Mouse (Mus musculus) hindbrain, embryonic 11.5 days (tissue): ENCODE results near the gene Lhfpl1. TPM values are rescaled to one million over a fixed set of nuclear protein-coding genes. Genes with fewer than 3 reads are reported as not detected.

Experiments
- ATAC-seq: fragments of 200-750 bp; cut with Nextera tagmentation; 2 replicates; pipeline ENCODE4 v1.8.0; 2017; ENCODE audit warnings: mild to moderate bottlenecking, moderate TSS enrichment, moderate library complexity; ENCODE audit not compliant: low FRiP score
- DNase-seq: peaks from one replicate; pipeline ENCODE4 v3.0.0-alpha.2; 2015; ENCODE audit warnings: low spot score
- H3K27ac ChIP-seq: fragments of 300-500 bp; sonication (generic); 2 replicates; pipeline ENCODE4 v1.5.1; 2014; ENCODE audit warnings: mild to moderate bottlenecking, low read depth, low read length
- H3K27me3 ChIP-seq: fragments of 300-500 bp; sonication (generic); 2 replicates; pipeline ENCODE4 v1.6.1; 2014; ENCODE audit warnings: mild to moderate bottlenecking, low read length, moderate library complexity, mixed read lengths; ENCODE audit not compliant: control insufficient read depth, insufficient read depth
- H3K36me3 ChIP-seq: fragments of 300-500 bp; sonication (generic); 2 replicates; pipeline ENCODE4 v1.6.1; 2014; ENCODE audit warnings: mild to moderate bottlenecking, low read length, moderate library complexity, mixed read lengths; ENCODE audit not compliant: control insufficient read depth, insufficient read depth
- H3K4me1 ChIP-seq: fragments of 300-500 bp; sonication (generic); replicated peaks from 2 replicates; pipeline ENCODE4 v1.6.1; 2014; ENCODE audit warnings: low read length, mixed read lengths; ENCODE audit not compliant: control insufficient read depth, insufficient read depth
- H3K4me2 ChIP-seq: fragments of 300-500 bp; sonication (generic); replicated peaks from 2 replicates; pipeline ENCODE4 v1.6.1; 2014; ENCODE audit warnings: mild to moderate bottlenecking, low read depth, low read length
- H3K4me3 ChIP-seq: fragments of 300-500 bp; sonication (generic); 2 replicates; pipeline ENCODE4 v1.5.1; 2014; ENCODE audit warnings: low read depth, low read length
- H3K9ac ChIP-seq: fragments of 300-500 bp; sonication (generic); 2 replicates; pipeline ENCODE4 v1.6.1; 2014; ENCODE audit warnings: low read depth, low read length
- H3K9me3 ChIP-seq: fragments of 300-500 bp; sonication (generic); 2 replicates; pipeline ENCODE4 v1.6.1; 2016; ENCODE audit warnings: low read length; ENCODE audit not compliant: control insufficient read depth
- WGBS: fragments of 180-500 bp; shearing (Covaris S2); extraction: QIAGEN DNeasy Blood & Tissue Kit; methylation state at CpG from one replicate; pipeline ENCODE4 v1.1.7; 2014; 5-methylcytosine and 5-hydroxymethylcytosine counted together
- polyA plus RNA-seq: library from polyadenylated mRNA; unstranded; fragments of >200 nt; fragmentation: Nextera tagmentation; extraction: Ambion mirVana; gene quantifications from 2 replicates; pipeline ENCODE4 v1.2.1, GENCODE M21; 2014

Gene Lhfpl1
- polyA plus RNA-seq, 1 experiment from 2014 or later: 0.49 TPM

GRCm38 (mm10) chrX:145271768-145272167 lies 77.1 kb downstream of the Lhfpl1 start:
- no peak overlapping the region for H3K4me2 ChIP-seq
- no peak overlapping the region for H3K4me3 ChIP-seq
- WGBS: 48% methylated on average over 4 of the region's 4 CpGs
- peak; percentile 19 for DNase-seq
- no peak overlapping the region for H3K27ac ChIP-seq
- no peaks in the 10 kb centered on the region for H3K27me3 ChIP-seq
- peak; percentile 78 for ATAC-seq
- H3K36me3 ChIP-seq: no peaks in the 10 kb centered on the region
- H3K4me1 ChIP-seq: no peaks in the 10 kb centered on the region
- no peaks in the 10 kb centered on the region for H3K9me3 ChIP-seq
- H3K9ac ChIP-seq: no peak overlapping the region

- Histone ChIP-seq H3K4me2 (no peak overlapping the region), H3K9ac (no peak overlapping the region), H3K27me3 (no peaks in the 10 kb centered on the region), H3K4me3 (no peak overlapping the region), H3K4me1 (no peaks in the 10 kb centered on the region), H3K27ac (no peak overlapping the region), H3K9me3 (no peaks in the 10 kb centered on the region), H3K36me3 (no peaks in the 10 kb centered on the region)
- ATAC-seq: no peak
- 56% methylated on average over 5 of the region's 5 CpGs for WGBS
- no peak for DNase-seq
Observed at GRCm38 (mm10) chrX:145261803-145262202, 87.1 kb downstream of the Lhfpl1 start.

Other genes with a start within 250 kb of the Lhfpl1 start
- gene Amot, start 156.1 kb upstream of the Lhfpl1 start, polyA plus RNA-seq: 18.2 and 20.6 TPM in 2 replicates